Mouse (Mus musculus): Measurements from ENCODE around the gene Cd5l. TPM values are rescaled to one million over a fixed set of nuclear protein-coding genes. Genes with fewer than 3 reads are reported as not detected.

The Cd5l gene
- polyA plus RNA-seq (2015; fragmentation: Nextera tagmentation; extraction: Ambion mirVana): 0.15 and 0.23 TPM in 2 replicates

DNA sequence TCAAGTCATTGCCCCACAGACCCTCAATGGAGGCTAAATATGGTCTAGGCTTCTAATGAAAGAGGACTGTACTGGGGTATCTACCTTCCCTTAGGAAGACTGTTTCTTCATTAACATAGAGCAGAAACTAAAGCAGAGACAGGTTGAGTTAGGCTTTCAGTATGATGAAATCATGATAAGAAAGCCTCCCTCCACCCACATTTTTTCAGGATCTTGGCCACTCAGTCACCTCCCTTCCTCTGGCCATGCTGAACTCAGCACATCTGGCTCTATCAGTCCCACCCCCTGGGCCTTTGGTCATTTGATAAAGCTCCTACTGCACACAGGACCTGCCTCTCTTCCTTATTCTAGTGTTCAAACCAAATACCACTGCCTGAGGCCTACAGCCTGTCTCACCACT, at the start of gene Cd5l:
Gene Cd5l, plus strand, starts transcription at position 301 of the 400 bp plus-strand sequence.

DNA sequence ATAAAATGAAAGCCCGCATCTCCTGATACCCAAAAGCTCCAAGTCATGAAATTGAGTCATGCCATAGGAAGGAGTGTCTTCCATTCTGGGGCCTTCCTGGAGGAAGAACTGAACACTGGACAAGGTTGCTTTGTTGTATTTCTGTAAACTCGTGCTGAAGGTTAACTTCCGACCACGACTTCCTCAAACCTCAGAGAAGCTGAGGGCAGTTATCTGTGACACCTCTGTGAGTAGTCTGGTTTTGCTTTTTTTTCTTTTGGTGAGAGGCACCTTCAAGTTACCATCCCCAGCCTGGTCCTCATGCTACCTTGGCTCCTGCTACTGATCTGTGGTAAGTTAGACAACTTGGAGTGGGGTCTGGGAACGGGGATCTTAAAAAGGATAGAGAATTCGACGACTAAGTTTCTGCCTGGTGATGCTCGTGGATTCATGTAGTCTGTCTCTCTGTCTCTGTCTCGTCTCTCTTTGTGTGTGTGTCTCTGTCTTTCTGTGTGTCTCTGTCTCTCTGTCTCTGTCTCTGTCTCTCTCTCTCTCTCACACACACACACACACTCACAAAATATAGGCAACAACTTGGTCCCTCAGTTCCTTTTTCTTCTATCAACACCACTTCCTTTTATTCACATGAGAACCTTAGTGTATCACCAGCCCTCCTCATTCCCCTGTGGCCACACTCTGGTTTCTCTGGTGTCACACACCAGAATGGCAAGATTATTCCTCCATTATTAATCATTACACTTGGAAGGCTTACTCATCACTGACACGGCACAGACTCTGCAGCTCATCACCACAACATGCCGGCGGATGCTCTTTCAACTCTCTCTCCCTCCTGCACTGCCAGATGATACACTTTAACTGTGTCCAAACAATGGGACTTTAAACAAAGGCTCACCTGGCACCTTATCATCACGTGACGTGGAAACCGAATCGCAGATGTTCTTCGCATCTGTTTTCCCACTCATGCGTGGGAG, 18.8 kb downstream of the Cd5l start, which contains the start of gene Fcrl1:
Gene Fcrl1, plus strand, starts transcription at position 193 of the 971 bp plus-strand sequence.

Other genes with a start within 250 kb of the Cd5l start
- 6.9 and 7.0 TPM in 2 replicates for gene Kirrel, start 183.1 kb upstream of the Cd5l start, polyA plus RNA-seq (2015; fragmentation: Nextera tagmentation; extraction: Ambion mirVana)
- gene Fcrls, start 94.1 kb upstream of the Cd5l start, polyA plus RNA-seq (2015; fragmentation: Nextera tagmentation; extraction: Ambion mirVana): 7.1 and 10.2 TPM in 2 replicates
- gene Fcrl1, start 18.5 kb downstream of the Cd5l start, polyA plus RNA-seq (2015; fragmentation: Nextera tagmentation; extraction: Ambion mirVana): 0.27 TPM in 1 of 2 replicates, not detected in the other
- gene Fcrl5, start 77.9 kb downstream of the Cd5l start, polyA plus RNA-seq (2015; fragmentation: Nextera tagmentation; extraction: Ambion mirVana): not detected in 2 replicates
- gene Etv3, start 167.5 kb downstream of the Cd5l start, polyA plus RNA-seq (2015; fragmentation: Nextera tagmentation; extraction: Ambion mirVana): 6.3 and 8.4 TPM in 2 replicates